Mouse (Mus musculus): ENCODE measurements at regions not wholly inside any gene's neighbourhood (a gene's known extent, or its start where the extent isn't known, plus 50 kb on each side); places are given as distances from the start of the nearest gene placed in this dataset.

DNA sequence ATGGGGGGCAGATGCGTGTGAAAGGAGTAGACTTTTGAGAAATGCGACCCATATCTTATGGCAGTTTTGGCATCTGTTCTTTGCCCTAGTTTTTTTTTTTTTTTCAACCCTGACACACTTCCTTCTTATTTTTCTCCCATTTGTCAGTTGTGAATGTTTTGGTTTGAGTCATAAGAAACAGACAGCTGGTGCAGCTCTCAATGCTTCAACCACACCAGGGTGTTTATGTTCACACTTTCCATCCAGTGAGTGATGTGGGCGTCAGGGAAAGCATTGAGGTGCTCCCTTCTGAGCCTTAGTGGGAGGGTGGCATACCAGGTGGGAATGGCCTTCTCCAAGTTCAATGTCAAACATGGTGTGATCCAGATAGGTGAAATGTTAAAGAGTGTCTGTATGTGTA lies 181.9 kb upstream of the Agbl1 start:
- no peak overlapping the region for H3K9ac ChIP-seq (replicated peaks; ENCODE audit: low read length)
- H3K4me2 ChIP-seq (ENCODE audit: low read depth, low read length): no peak overlapping the region
- ATAC-seq (replicated peaks; ENCODE audit: insufficient number of reproducible peaks, low FRiP score, low TSS enrichment, low read depth) (no peak), DNase-seq (ENCODE audit: low spot score) (no peak)
- H3K4me1 ChIP-seq (ENCODE audit: control insufficient read depth, insufficient read depth, low read length): no peaks in the 10 kb centered on the region
- no peak overlapping the region for H3K27ac ChIP-seq (replicated peaks; ENCODE audit: low read depth, low read length)
- WGBS: 76% methylated on average over 3 of the region's 3 CpGs
- no peaks in the 10 kb centered on the region for H3K27me3 ChIP-seq (ENCODE audit: control insufficient read depth, insufficient read depth, low read length)
- no peaks in the 10 kb centered on the region for H3K9me3 ChIP-seq (replicated peaks; ENCODE audit: control insufficient read depth, low read length)
- no peak overlapping the region for H3K4me3 ChIP-seq (ENCODE audit: low read depth, low read length)
- no peaks in the 10 kb centered on the region for H3K36me3 ChIP-seq (replicated peaks; ENCODE audit: control insufficient read depth, insufficient read depth, low read depth, low read length)

GRCm38 (mm10) chr7:76049342-76049741 lies 180.3 kb upstream of the Agbl1 start:
- Histone ChIP-seq H3K4me3 (ENCODE audit: low read depth, low read length) (no peak overlapping the region), H3K27ac (replicated peaks; ENCODE audit: low read depth, low read length) (no peak overlapping the region), H3K4me1 (ENCODE audit: control insufficient read depth, insufficient read depth, low read length) (no peaks in the 10 kb centered on the region), H3K9ac (replicated peaks; ENCODE audit: low read length) (no peak overlapping the region), H3K4me2 (ENCODE audit: low read depth, low read length) (no peak overlapping the region), H3K27me3 (ENCODE audit: control insufficient read depth, insufficient read depth, low read length) (no peaks in the 10 kb centered on the region), H3K9me3 (replicated peaks; ENCODE audit: control insufficient read depth, low read length) (no peaks in the 10 kb centered on the region), H3K36me3 (replicated peaks; ENCODE audit: control insufficient read depth, insufficient read depth, low read depth, low read length) (no peaks in the 10 kb centered on the region)
- ATAC-seq (replicated peaks; ENCODE audit: insufficient number of reproducible peaks, low FRiP score, low TSS enrichment, low read depth) (no peak), DNase-seq (ENCODE audit: low spot score) (no peak)
- WGBS: 80% methylated on average over 2 of the region's 2 CpGs

DNA sequence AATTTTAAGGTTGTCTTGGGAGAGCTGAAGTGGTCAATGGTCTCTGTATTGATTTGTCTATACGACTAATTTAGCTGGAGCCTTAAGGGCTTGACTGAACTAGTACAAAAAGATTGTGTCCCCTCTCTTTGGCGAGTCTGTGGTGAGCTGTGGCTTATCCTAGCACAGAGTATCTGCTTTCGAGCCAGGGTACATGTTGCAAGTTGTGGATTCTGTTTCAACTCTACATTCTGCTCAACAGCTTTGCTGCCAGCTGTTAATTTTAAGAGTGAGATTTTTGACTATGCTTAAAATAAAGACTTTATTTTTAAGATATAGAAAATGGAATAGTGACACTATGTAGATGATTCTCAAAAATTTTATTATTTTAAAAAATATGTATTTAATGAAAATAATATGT lies 175.8 kb upstream of the Agbl1 start:
- no peaks in the 10 kb centered on the region for H3K4me1 ChIP-seq (ENCODE audit: control insufficient read depth, insufficient read depth, low read length)
- H3K9me3 ChIP-seq (replicated peaks; ENCODE audit: control insufficient read depth, low read length): no peaks in the 10 kb centered on the region
- ATAC-seq (replicated peaks; ENCODE audit: insufficient number of reproducible peaks, low FRiP score, low TSS enrichment, low read depth) (no peak), DNase-seq (ENCODE audit: low spot score) (no peak)
- no peak overlapping the region for H3K9ac ChIP-seq (replicated peaks; ENCODE audit: low read length)
- no peak overlapping the region for H3K27ac ChIP-seq (replicated peaks; ENCODE audit: low read depth, low read length)
- H3K36me3 ChIP-seq (replicated peaks; ENCODE audit: control insufficient read depth, insufficient read depth, low read depth, low read length): no peaks in the 10 kb centered on the region
- H3K27me3 ChIP-seq (ENCODE audit: control insufficient read depth, insufficient read depth, low read length): no peaks in the 10 kb centered on the region
- 70% methylated on average over 3 of the region's 3 CpGs for WGBS
- H3K4me2 ChIP-seq (ENCODE audit: low read depth, low read length): no peak overlapping the region
- H3K4me3 ChIP-seq (ENCODE audit: low read depth, low read length): no peak overlapping the region

DNA sequence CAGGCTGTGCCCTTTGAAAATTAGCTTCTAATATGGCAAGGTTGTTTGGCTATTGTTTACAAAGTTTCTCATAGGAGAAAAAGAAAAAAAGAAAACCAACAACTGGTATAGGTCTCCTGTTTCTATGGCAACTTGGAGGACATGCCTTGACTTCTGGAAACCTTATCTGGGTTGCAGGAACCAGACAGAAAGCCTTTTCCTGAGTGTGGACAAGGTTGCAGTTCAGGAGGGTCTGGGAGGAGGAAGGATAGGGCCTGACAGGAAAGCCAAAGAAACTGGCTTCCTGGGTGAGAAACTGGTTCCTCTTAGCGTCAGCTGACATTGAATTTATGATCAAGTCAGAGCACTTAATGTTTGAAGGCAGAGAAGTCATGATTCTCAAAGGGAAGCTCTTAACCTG lies 130.5 kb upstream of the Agbl1 start:
- no peak overlapping the region for H3K27ac ChIP-seq (replicated peaks; ENCODE audit: low read depth, low read length)
- 100% methylated on average over 1 of the region's 1 CpGs for WGBS
- H3K9me3 ChIP-seq (replicated peaks; ENCODE audit: control insufficient read depth, low read length): no peaks in the 10 kb centered on the region
- DNase-seq (ENCODE audit: low spot score) (no peak), ATAC-seq (replicated peaks; ENCODE audit: insufficient number of reproducible peaks, low FRiP score, low TSS enrichment, low read depth) (no peak)
- no peak overlapping the region for H3K4me2 ChIP-seq (ENCODE audit: low read depth, low read length)
- no peaks in the 10 kb centered on the region for H3K4me1 ChIP-seq (ENCODE audit: control insufficient read depth, insufficient read depth, low read length)
- H3K9ac ChIP-seq (replicated peaks; ENCODE audit: low read length): no peak overlapping the region
- H3K36me3 ChIP-seq (replicated peaks; ENCODE audit: control insufficient read depth, insufficient read depth, low read depth, low read length): no peaks in the 10 kb centered on the region
- H3K4me3 ChIP-seq (ENCODE audit: low read depth, low read length): no peak overlapping the region
- H3K27me3 ChIP-seq (ENCODE audit: control insufficient read depth, insufficient read depth, low read length): no peaks in the 10 kb centered on the region

GRCm38 (mm10) chr7:76121242-76121844 lies 108.3 kb upstream of the Agbl1 start:
- ATAC-seq (replicated peaks; ENCODE audit: insufficient number of reproducible peaks, low FRiP score, low TSS enrichment, low read depth): no peak
- Histone ChIP-seq H3K9ac (replicated peaks; ENCODE audit: low read length) (no peak overlapping the region), H3K9me3 (replicated peaks; ENCODE audit: control insufficient read depth, low read length) (no peaks in the 10 kb centered on the region), H3K27me3 (ENCODE audit: control insufficient read depth, insufficient read depth, low read length) (no peaks in the 10 kb centered on the region), H3K4me2 (ENCODE audit: low read depth, low read length) (no peak overlapping the region), H3K4me1 (ENCODE audit: control insufficient read depth, insufficient read depth, low read length) (no peaks in the 10 kb centered on the region), H3K4me3 (ENCODE audit: low read depth, low read length) (no peak overlapping the region), H3K27ac (replicated peaks; ENCODE audit: low read depth, low read length) (no peak overlapping the region), H3K36me3 (replicated peaks; ENCODE audit: control insufficient read depth, insufficient read depth, low read depth, low read length) (no peaks in the 10 kb centered on the region)
- WGBS: 85% methylated on average over 8 of the region's 8 CpGs
- no peak for DNase-seq (ENCODE audit: low spot score)

DNA sequence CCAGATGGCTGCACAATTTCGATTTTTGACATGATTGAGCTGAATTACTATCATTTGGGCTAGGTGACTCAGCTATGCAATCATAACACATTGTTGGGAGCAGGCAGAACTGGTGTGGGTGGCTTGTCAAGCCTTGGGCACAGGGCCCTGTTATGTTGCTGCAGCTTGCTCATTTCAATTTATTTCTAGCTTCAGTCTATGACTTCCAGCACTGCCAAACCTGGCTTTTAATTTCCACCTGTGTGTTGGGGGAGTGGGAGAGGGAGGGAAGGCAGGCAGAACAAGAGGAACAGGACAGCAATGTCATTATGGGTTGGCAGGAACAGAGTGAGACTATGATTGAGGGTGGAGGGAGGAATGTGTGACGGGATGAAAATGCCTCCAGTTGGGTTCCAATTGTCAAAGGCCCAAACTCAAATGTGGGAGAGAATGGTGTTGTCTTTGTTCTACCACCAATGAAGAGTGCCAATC lies 102.0 kb upstream of the Agbl1 start:
- ATAC-seq (replicated peaks; ENCODE audit: insufficient number of reproducible peaks, low FRiP score, low TSS enrichment, low read depth) (no peak), DNase-seq (ENCODE audit: low spot score) (no peak)
- Histone ChIP-seq H3K9ac (replicated peaks; ENCODE audit: low read length) (no peak overlapping the region), H3K4me2 (ENCODE audit: low read depth, low read length) (no peak overlapping the region), H3K27ac (replicated peaks; ENCODE audit: low read depth, low read length) (no peak overlapping the region), H3K27me3 (ENCODE audit: control insufficient read depth, insufficient read depth, low read length) (no peaks in the 10 kb centered on the region), H3K4me1 (ENCODE audit: control insufficient read depth, insufficient read depth, low read length) (no peaks in the 10 kb centered on the region), H3K9me3 (replicated peaks; ENCODE audit: control insufficient read depth, low read length) (no peaks in the 10 kb centered on the region), H3K4me3 (ENCODE audit: low read depth, low read length) (no peak overlapping the region), H3K36me3 (replicated peaks; ENCODE audit: control insufficient read depth, insufficient read depth, low read depth, low read length) (no peaks in the 10 kb centered on the region)
- WGBS: 63% methylated on average over 2 of the region's 2 CpGs

GRCm38 (mm10) chr7:76142455-76142854 lies 87.2 kb upstream of the Agbl1 start:
- ATAC-seq (replicated peaks; ENCODE audit: insufficient number of reproducible peaks, low FRiP score, low TSS enrichment, low read depth) (no peak), DNase-seq (ENCODE audit: low spot score) (no peak)
- H3K9ac ChIP-seq (replicated peaks; ENCODE audit: low read length): no peak overlapping the region
- WGBS: 79% methylated on average over 4 of the region's 4 CpGs
- no peak overlapping the region for H3K27ac ChIP-seq (replicated peaks; ENCODE audit: low read depth, low read length)
- no peaks in the 10 kb centered on the region for H3K27me3 ChIP-seq (ENCODE audit: control insufficient read depth, insufficient read depth, low read length)
- H3K4me1 ChIP-seq (ENCODE audit: control insufficient read depth, insufficient read depth, low read length): no peaks in the 10 kb centered on the region
- H3K4me2 ChIP-seq (ENCODE audit: low read depth, low read length): no peak overlapping the region
- H3K4me3 ChIP-seq (ENCODE audit: low read depth, low read length): no peak overlapping the region
- H3K9me3 ChIP-seq (replicated peaks; ENCODE audit: control insufficient read depth, low read length): no peaks in the 10 kb centered on the region
- no peaks in the 10 kb centered on the region for H3K36me3 ChIP-seq (replicated peaks; ENCODE audit: control insufficient read depth, insufficient read depth, low read depth, low read length)

DNA sequence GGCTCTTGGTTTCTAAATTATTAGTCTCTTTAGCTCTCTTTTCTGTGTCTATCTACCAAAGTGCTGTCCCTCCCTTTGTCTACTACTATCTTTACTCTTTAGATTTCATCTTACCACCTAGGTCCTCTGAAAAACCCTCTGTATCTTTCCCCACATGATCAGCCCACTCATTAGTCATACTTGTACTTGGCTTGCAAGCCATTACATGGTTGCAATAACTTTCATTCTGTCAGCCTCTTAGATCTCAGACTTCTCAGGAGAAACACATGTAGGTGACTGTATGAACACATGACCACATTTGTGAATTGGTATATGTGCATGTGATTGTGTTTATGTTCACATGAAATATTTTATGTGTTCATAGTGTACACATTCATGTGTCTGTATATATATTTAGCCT lies 83.3 kb upstream of the Agbl1 start:
- no peaks in the 10 kb centered on the region for H3K4me1 ChIP-seq (ENCODE audit: control insufficient read depth, insufficient read depth, low read length)
- H3K27me3 ChIP-seq (ENCODE audit: control insufficient read depth, insufficient read depth, low read length): no peaks in the 10 kb centered on the region
- DNase-seq (ENCODE audit: low spot score): no peak
- H3K27ac ChIP-seq (replicated peaks; ENCODE audit: low read depth, low read length): no peak overlapping the region
- no peak overlapping the region for H3K4me3 ChIP-seq (ENCODE audit: low read depth, low read length)
- ATAC-seq (replicated peaks; ENCODE audit: insufficient number of reproducible peaks, low FRiP score, low TSS enrichment, low read depth): no peak
- no peaks in the 10 kb centered on the region for H3K36me3 ChIP-seq (replicated peaks; ENCODE audit: control insufficient read depth, insufficient read depth, low read depth, low read length)
- H3K9me3 ChIP-seq (replicated peaks; ENCODE audit: control insufficient read depth, low read length): no peaks in the 10 kb centered on the region
- no peak overlapping the region for H3K4me2 ChIP-seq (ENCODE audit: low read depth, low read length)
- H3K9ac ChIP-seq (replicated peaks; ENCODE audit: low read length): no peak overlapping the region

Data from embryonic facial prominence, embryonic 11.5 days (tissue).